Mouse (Mus musculus): ENCODE results near the gene Pax7.

Gene Pax7

GRCm38 (mm10) chr4:139830581-139831387 lies 2.5 kb downstream of the Pax7 start:
- no peak for DNase-seq (ENCODE audit: extremely low spot score)

- no peak for DNase-seq (ENCODE audit: extremely low spot score)
Measured at GRCm38 (mm10) chr4:139830053-139830452, 3.3 kb downstream of the Pax7 start.

GRCm38 (mm10) chr4:139828871-139829590 lies 4.3 kb downstream of the Pax7 start:
- no peak for DNase-seq (ENCODE audit: extremely low spot score)

GRCm38 (mm10) chr4:139828283-139828678 lies 5.0 kb downstream of the Pax7 start:
- DNase-seq (ENCODE audit: extremely low spot score) = no peak

GRCm38 (mm10) chr4:139827501-139828282 lies 5.6 kb downstream of the Pax7 start:
- no peak for DNase-seq (ENCODE audit: extremely low spot score)

- no peak for DNase-seq (ENCODE audit: extremely low spot score)
Measured at GRCm38 (mm10) chr4:139826231-139826630, 7.1 kb downstream of the Pax7 start.

- no peak for DNase-seq (ENCODE audit: extremely low spot score)
Measured at GRCm38 (mm10) chr4:139825326-139826112, 7.8 kb downstream of the Pax7 start.

GRCm38 (mm10) chr4:139824572-139825325 lies 8.6 kb downstream of the Pax7 start:
- DNase-seq (ENCODE audit: extremely low spot score) = peak; percentile 44

- DNase-seq (ENCODE audit: extremely low spot score) = peak; percentile 54
Measured at GRCm38 (mm10) chr4:139823870-139824472, 9.4 kb downstream of the Pax7 start.

GRCm38 (mm10) chr4:139823138-139823869 lies 10.0 kb downstream of the Pax7 start:
- peak; percentile 52 for DNase-seq (ENCODE audit: extremely low spot score)

GRCm38 (mm10) chr4:139822214-139823137 lies 10.9 kb downstream of the Pax7 start:
- DNase-seq (ENCODE audit: extremely low spot score) = peak; percentile 64

GRCm38 (mm10) chr4:139821491-139822160 lies 11.7 kb downstream of the Pax7 start:
- DNase-seq (ENCODE audit: extremely low spot score) = no peak

- no peak for DNase-seq (ENCODE audit: extremely low spot score)
Measured at GRCm38 (mm10) chr4:139821071-139821470, 12.3 kb downstream of the Pax7 start.

- peak; percentile 44 for DNase-seq (ENCODE audit: extremely low spot score)
Measured at GRCm38 (mm10) chr4:139819411-139820030, 13.8 kb downstream of the Pax7 start.

GRCm38 (mm10) chr4:139818163-139818562 lies 15.2 kb downstream of the Pax7 start:
- DNase-seq (ENCODE audit: extremely low spot score) = peak; percentile 42

- DNase-seq (ENCODE audit: extremely low spot score) = no peak
Measured at GRCm38 (mm10) chr4:139813371-139813960, 19.9 kb downstream of the Pax7 start.

- no peak for DNase-seq (ENCODE audit: extremely low spot score)
Measured at GRCm38 (mm10) chr4:139811901-139812300, 21.4 kb downstream of the Pax7 start.

Measured in embryo, embryonic 9.5 days (tissue).